Mouse (Mus musculus) layer of hippocampus, adult 8-10 months (tissue): ENCODE data around the gene Supt3. TPM values are rescaled to one million over a fixed set of nuclear protein-coding genes. Genes with fewer than 3 reads are reported as not detected.

ENCODE experiments used
- DNase-seq, 2 experiments: peaks; one replicate each; pipeline ENCODE4 v3.0.0; 2022; ENCODE audit warnings: low spot score in 2 of 2
- total RNA-seq, 4 experiments: library from RNA; stranded (reverse); gene quantifications; 2 replicates each; pipeline ENCODE4 v1.2.4; 2022

The Supt3 gene
- total RNA-seq, 4 experiments from 2014 or later = 15.4 to 17.6 (median 16.1) TPM

DNA sequence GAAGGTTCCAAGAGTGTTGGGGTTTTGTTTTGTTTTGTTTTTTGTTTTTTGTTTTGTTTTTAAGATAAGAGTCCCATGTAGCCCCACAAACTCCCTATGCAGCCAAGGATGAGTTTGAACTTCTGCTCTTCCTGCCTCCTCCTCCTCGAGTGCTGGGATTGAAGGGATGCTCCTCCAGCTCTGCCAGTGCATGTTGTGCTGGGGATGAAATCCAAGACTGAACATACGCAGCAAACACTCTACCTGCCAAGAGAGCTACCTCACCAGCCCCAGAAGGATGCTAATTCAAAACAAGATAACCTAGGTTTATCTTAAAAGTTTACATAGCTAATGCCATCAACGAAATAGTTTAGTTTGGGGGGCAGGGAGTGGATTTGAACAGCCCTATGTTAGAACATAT is 276.4 kb downstream of the Supt3 start:
- no peak for DNase-seq

DNA sequence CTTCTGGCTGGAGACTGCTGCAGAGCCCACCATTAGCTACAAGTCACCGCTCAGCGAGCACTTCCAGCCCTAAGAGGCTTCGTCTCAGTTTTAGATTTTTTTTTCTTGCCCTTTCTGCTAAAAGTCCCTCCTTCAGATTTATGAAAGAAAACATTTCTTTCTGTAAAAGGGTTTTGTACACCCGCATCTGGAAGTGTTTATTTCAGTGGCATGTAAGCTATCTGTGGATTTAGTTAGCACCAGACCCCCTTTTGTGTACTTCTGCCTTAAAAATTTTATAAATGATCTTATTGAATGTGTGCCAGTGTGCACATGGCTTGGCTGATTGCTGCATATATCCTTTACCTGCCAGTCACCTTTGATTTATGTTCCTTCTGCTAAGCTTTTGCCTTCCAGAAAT is 277.6 kb downstream of the Supt3 start:
- DNase-seq = no peak

DNA sequence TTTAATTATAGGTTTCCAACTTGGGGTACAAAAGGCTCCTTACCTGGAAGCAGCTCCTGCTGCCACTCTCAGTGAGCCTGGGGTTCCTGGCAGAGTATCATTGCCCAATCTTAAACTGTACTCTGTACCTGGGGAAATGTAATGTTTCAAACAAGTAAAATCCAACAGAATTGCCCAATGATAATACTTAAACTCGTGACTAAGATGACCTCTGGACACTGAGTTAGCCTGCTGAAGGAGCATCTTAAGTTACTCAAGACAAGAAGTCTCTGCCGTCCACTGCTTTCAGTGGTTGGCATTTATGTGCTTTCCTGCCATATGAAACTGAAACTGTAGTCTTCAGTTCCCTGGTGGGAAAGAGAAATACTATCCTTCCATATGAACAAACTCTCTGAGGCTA is 279.9 kb downstream of the Supt3 start:
- DNase-seq = no peak

DNA sequence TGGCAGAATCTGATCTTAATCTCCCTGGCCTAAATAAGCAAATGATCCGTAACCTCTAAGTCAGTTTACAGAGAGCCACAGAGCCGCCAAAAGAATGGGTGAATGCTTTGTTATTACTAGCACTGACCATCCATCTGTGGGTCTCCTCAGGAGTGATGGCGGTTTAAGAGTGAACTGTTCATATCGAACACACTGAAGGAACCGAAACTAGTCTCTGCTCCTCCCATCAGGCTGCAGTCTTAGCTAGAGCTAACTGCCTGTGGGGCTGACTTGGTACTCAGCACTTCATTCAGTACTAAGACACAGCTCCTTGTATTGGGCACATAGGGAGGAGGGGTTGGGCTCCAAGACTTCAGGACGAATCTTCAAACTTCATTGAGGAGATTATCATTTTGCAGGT is 280.8 kb downstream of the Supt3 start:
- DNase-seq = no peak

DNA sequence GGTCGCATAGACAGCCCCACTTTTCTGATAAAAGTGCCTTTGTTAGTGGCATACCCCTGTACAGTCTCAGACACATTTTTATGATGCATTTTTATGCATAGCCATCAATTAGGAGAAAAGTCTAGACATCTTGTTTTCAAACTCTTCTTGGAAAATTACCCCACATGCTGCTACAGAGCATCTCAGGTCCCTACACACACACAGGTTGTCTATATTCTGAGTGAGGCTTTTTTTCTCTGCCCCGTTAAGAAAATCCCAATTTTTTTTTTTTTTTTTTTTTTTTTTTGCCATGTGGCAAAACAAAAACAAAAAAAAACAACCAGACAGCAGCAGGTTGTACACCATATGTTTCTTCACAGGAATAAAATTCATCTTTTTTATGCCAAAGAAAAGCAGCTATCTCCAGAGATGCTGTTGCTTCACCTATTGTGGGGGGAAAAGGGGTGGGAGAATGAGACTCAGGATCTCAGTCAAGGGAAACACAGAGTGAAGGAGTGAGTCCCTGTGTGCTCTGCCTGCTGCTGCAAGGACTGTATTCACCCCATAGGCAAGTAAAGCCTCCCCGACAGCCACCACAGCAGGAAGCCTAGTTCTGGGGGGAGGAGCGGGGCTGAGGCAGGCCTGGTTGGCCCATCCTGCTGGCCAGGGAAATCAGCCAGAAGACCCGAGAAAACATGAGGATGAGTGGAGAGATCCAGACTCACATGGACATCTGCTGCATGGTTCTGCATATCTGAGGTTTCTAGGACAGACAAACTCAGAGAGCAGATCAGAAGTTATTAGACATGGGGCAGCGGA is 281.8 kb downstream of the Supt3 start:
- DNase-seq = no peak

DNA sequence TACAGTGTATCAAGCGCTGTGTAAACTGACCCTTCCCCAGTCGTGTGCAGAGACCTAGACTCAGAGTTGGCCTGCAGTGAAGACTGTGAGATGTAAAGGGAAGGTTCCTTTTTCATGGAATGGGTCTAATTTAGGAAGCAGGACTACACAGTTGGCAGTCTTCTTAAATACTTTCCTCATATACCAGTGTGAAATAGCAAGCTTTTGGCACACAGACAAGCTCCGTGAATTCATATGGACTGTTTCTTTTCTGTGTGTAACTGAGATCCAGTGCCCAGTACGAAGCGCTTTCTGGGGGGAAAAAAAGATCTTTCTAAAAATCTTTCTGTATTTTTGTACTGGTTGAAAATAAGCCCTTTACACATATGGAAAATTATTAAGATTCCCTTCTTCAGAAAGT is 286.8 kb downstream of the Supt3 start:
- no peak for DNase-seq

DNA sequence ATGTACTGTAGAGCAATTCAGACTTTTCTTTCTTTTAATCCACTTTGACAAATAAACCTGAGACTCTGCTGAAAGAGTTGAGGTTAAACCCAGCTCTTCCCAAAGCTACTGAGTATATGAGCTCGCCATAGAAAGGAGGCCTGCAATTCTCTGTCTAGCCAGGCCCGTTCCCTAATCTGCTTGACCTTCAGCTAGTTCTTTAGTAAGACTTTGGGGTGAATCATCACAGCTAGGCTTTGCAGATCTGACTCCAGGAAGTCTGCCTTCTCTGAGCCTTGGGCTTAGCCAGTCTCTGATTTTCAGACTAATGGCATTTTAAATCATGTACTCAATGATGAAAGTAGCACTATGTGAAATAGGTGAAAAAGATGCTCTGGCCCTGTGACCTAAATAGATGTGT is 288.5 kb downstream of the Supt3 start:
- DNase-seq = no peak

DNA sequence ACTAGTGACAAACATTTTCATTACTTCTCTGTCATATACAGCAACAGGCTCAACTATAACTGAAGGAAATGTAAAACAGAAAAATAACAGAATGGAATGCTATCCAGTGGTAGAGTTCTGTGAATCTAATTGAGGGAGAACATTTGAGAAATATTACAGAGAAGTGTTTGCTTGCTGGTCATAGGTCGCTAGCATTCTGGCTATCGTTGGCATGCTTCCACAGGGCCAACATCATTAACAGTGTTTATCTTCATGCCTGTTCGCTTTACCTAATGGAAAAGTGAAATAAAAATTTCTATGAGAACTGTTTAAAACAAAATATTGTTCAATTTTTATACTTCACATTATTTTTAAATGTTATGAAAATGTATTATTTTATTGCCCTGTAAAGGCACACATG is 290.5 kb downstream of the Supt3 start:
- no peak for DNase-seq

DNA sequence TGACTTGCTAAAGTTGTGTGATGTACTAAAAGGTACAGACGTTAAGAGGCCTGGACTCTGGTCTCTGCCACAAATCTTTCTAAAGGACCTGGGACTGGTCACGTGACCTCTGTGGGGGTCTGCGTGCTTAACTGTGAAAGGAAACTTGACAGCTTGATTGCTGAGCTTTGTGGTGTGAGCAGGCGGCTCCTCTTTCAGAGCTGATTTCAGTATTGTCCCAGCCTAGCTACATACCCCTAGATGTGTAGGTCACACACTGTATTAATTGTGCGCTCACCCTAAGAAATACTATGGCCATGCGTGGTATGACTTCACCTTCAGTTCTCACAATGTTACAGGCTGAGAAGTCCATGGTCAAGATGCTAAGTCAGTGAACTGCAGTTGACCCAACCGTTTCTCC is 291.4 kb downstream of the Supt3 start:
- no peak for DNase-seq

DNA sequence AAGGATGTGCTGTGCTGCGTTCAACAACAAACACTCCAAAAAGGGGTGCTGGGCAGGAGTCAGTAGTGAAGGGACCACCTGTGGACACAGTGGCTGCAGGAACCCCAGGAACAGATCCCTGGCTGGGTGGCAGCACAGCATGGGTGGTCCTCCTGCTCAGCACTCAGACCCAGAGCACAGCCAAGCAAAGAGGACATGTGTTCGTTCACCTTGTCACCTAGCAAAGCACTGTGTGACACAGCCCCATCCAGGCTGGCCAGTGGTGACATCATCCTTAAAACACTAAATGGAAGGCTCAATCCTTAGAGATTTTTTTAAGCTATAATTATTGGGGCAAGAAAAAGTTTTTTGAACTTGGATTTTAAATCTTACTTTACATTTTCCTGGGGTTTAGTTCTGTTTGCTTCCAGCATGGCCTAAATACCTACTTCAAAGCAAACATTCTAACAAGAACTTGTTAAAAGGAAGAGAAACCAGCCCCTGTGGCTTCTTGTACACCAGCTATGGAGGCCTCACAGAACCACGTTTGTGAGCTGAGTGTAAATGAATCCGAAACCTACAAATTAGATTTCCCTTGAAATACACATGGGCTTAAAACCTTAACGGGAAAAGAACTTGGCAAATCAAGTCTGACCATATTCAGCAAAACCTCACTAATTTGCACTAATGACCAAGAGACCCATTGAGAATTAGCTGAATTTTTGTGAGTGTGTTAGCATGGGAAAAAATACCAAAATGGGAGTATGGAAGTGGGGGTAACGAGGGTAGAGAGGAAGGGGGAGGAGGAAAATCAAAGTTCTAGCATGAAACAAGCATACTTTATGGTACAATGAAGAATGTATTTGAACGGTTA is 295.8 kb downstream of the Supt3 start:
- no peak for DNase-seq

DNA sequence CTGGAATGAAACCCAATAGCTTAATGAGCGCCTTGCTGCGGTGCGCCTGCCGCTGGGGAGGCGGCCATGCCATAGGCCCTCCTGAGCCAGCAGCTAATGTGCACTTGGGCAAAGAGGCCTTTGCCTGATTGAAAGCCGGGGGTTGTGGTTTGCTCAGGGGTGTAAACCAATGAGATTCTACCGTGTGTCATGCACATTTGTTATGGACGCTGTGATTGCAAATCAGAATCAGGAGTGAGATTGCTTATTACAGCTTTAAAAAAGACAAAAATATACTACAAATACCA is 296.3 kb downstream of the Supt3 start:
- no peak for DNase-seq

DNA sequence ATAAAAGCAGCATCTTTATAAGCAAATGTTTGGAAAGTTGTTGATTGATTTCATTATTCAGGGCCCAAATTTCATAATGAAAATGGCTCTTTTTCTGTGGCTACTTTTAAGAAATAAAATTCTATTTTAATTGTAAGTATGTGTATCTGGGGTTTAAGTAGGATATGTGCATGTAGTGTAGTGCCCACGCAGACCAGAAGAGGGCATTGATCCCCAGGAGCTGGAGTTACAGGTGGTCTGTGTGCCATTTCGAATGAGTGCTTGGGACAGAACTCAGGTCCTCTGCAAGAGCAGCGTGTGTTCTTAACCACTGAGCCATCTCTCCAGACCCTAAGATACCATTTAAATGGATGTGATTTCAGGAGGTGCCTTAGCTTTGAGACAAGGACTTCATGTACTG is 296.8 kb downstream of the Supt3 start:
- no peak for DNase-seq

DNA sequence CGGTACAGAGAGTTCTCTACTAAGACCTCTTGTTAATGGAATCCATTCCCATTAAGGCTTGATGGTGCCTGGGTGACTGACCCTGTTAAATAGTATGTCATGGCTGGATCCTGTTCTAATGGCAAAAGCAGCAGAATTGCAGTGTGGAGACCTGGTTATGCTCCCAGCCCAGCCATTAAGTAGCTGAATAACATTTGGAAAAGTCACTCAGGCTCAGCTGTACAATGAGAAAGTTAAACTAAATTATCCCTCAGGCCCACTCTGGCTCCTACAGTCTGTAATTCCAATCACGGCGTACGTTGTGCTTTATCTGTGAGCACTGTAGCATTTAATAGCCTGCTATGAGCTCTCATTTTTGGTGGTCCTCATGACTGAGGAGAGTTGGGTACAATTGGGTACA is 300.0 kb downstream of the Supt3 start:
- DNase-seq = no peak

DNA sequence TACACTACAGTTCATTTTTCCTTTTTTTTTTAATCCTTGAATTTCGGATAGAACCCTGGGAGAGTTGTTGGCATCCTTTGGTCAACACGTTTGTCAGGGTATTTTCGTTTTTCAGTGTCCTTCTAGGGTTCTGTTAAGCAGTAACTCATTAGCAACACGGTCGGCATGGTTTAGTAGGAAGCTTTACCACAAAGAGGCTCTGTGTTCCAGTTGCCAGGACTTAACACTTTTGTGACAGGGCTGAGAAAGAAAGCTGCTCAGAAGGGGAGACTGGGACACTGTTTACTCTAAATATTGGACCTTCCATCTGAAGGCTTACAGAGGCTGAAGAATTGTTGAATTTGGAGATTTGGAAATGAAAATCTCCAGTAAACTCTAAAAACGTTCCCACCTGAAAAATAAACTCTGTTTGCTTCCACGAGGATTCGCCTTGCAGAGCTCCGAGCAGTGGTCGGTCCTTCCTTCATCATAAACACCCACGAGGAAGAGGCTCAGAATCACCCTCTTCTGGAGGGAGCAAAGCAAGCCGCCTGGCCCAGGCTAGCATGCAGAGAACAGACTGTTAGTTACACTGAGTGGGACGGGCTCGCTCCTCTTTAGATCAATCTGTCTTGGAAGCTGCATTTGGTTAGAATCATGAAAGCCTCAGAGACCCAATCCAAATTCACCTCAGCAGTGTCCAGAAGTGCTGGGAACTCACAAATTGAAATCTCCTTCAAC is 301.1 kb downstream of the Supt3 start:
- peak; percentile 23 to 51 for DNase-seq

DNA sequence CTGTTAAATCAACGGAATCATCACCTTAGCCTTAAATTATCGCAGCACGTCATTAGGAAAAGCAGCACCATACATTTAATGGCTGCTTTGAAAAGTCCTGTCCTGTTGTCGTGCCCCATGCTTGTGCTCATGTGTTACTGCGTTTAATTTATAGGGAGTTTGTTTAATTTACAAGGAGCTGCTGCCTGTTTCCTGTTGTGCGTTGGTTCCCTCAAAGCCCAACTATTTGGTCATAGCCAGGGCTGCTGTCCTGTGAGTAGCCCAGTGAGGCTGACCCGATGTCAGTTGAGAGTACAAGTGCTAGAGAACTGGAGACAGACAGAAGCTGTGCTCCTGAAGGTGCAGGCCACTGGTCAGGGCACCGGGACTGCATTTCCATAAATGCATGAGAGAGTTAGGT is 304.6 kb downstream of the Supt3 start:
- no peak for DNase-seq

DNA sequence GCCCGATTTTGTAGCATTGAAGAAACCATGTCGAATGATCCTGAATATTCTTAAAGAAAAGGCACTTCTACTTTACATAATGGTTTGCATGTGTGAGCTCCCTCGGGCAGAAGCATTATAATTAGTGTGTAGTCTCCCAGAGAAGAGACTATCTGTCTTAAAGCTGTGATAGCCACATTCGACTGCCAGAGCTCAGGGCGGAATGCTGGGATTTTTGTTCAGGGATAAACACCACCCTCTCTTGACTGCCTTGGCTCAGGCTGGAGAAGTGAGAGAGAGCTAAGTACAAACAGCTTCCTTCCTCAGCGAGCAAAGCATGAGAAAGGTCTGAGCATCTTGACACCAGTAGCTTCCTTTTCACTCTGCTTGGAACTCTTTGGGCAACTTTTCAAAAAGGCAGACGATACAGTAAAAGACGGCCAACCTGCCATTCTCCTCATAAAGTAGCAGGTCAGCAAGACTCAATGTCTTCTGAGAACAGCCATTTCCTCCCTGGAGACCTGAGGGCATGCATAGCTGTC is 305.1 kb downstream of the Supt3 start:
- no peak for DNase-seq

DNA sequence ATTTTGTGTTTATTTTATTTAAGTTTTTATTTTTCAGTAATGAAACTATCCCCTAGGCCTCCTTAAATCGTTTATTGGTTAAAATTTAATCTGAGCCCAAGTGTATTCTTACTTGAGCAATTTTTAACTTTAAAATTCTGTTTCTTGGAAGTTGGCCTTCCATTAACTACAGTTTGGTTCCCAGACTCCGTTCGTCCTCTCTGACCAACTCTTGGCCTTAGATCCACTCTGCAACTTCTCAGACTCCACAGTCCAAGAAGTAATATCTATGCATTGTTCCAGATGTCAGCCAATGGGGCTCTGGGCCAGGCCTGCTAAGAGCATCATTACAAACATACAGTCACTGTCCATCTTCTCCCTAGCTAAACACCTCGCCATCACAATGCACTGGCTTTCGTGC is 309.4 kb downstream of the Supt3 start:
- no peak for DNase-seq

DNA sequence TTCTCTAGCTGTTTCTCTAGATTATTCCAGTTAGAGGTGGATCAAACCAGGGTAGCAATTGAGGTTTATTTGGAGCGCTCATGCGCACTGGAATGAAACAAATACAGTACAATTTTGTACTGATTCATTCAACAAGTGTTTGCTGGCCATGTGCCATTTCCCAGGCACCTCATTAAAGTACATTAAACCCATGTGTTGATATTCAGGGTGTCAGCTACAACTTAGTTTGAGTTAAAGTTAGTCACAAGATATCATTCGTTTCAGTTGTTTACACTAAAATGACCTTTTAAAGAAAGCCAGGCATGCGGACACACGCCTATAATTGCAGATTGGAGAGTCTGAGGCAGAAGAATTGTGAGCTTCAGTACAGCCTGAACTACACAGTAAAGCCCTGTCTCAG is 310.1 kb downstream of the Supt3 start:
- no peak for DNase-seq

DNA sequence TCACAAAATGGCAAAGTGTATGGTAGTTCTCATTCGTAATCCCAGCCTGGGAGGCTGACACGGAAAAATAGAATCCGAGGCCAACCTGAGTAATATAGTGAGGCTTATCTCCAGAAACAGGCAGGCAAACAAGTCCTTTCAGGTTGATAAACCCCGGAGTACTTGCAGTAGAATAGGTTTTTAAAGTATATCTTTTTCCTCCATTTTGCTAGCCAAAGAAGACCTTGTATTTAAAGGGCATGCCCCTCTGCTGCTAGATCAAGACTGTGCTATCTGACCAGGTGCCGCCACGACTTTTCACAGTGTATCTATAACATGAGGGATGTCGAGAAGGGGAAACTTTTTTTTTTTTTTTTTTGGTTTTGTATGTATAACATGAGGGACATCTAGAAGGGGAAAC is 324.1 kb downstream of the Supt3 start:
- no peak for DNase-seq

DNA sequence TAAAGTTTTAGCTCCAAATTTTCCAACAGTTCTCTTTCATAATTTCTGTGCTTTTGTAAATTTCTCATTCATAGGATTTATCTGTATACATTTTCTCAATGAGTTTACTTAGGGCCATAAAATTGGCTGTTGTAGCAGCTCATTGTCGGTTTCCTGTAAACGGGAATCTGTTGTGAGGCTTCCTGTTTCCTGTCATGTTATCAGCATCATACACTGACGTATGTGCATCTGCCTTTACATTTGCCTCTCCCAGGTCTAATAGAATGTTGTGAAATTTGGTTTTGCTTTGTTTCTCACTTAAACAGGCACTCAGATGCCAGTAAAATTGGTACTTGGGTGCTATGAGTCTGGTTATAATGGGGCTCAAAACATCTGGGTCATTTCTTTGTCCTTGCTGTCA is 338.4 kb downstream of the Supt3 start:
- DNase-seq = no peak

DNA sequence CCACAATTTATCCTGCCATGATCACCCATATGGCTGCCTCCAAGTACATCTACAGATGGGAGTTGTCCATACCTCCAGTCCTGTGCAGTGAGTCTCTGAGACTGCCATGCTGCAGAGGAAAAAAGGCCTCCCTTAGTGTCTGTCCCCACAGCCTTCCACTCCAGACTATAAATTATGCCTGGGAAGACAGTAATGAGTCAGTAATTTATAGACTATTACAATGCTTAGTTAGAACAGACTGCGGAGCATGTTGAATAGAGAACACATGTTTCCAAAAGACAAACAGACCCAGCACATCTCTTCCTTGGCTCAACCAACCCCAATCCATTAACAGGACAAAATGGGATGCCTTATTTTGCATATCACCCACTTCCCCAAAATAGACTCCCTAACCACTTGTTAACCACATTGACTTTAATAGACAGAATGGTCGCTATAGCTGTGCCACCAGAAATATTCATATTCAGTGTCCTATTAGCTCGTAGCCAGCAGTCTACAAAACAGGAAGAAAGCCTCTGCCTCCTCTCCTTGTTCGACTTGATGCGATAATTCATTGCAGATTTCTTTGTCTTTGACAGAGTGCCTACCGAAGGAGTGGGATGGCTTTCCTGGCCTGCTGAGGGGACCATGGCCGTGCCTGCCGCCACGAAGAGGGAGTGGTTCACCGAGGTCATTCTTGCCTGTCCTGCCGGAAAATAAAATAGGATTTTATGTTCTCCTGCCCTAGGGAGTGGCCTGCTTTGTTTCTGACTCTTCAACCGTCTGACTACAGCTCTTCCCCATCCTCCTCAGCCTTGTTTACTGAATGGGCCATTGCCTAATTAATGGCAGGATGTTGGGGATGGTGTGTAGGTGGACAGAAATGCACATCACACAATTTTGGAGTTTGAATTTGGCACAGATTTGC is 341.9 kb downstream of the Supt3 start:
- peak in 1 of 2 experiments; percentile 12 for DNase-seq
